Mouse (Mus musculus): Measurements from ENCODE around the gene Btbd17. TPM values are rescaled to one million over a fixed set of nuclear protein-coding genes. Genes with fewer than 3 reads are reported as not detected.

Gene Btbd17
- polyA plus RNA-seq, 1 experiment, result 0.49 TPM

- Histone ChIP-seq H3K27me3 (ENCODE audit: control insufficient read depth, insufficient read depth, insufficient read length) (no peaks in the 10 kb centered on the region), H3K36me3 (ENCODE audit: control insufficient read depth, insufficient read depth) (no peaks in the 10 kb centered on the region), H3K79me2 (ENCODE audit: control insufficient read depth, insufficient read depth) (no peaks in the 10 kb centered on the region), H3K79me3 (ENCODE audit: low read depth) (no peaks in the 10 kb centered on the region), H3ac (ENCODE audit: control insufficient read depth, insufficient read length, low read depth) (no peak overlapping the region), H3K4me3 (ENCODE audit: insufficient read depth, poor library complexity, severe bottlenecking) (no peak overlapping the region)
- no peak for TF ChIP-seq MAX (IDR thresholded peaks at IDR 0.05)
- no peak for TF ChIP-seq FOSL1 (IDR thresholded peaks at IDR 0.05; ENCODE audit: insufficient read depth, low read length, poor library complexity, severe bottlenecking)
- TF ChIP-seq MYOG (IDR thresholded peaks at IDR 0.05; ENCODE audit: control insufficient read depth, extremely low read depth, insufficient read length), result no peak
- TF ChIP-seq MYOD1 (IDR thresholded peaks at IDR 0.05; ENCODE audit: control insufficient read depth, insufficient read length, low read depth), result no peak
- TF ChIP-seq CEBPB (IDR thresholded peaks at IDR 0.05; ENCODE audit: low read depth), result no peak
- no peak for TF ChIP-seq CTCF (IDR thresholded peaks at IDR 0.05; ENCODE audit: control insufficient read depth, insufficient read depth, insufficient read length)
- no peak for TF ChIP-seq USF1 (IDR thresholded peaks at IDR 0.05; ENCODE audit: low read depth)
Observed at GRCm38 (mm10) chr11:114810344-114810743, 14.6 kb upstream of the Btbd17 start.

- Histone ChIP-seq H3K79me2 (ENCODE audit: control insufficient read depth, insufficient read depth) (no peaks in the 10 kb centered on the region), H3ac (ENCODE audit: control insufficient read depth, insufficient read length, low read depth) (no peak overlapping the region), H3K4me3 (ENCODE audit: insufficient read depth, poor library complexity, severe bottlenecking) (no peak overlapping the region), H3K27me3 (ENCODE audit: control insufficient read depth, insufficient read depth, insufficient read length) (no peaks in the 10 kb centered on the region), H3K79me3 (ENCODE audit: low read depth) (no peaks in the 10 kb centered on the region), H3K36me3 (ENCODE audit: control insufficient read depth, insufficient read depth) (no peaks in the 10 kb centered on the region)
- TF ChIP-seq FOSL1 (IDR thresholded peaks at IDR 0.05; ENCODE audit: insufficient read depth, low read length, poor library complexity, severe bottlenecking) (no peak), MAX (IDR thresholded peaks at IDR 0.05) (no peak), CTCF (IDR thresholded peaks at IDR 0.05; ENCODE audit: control insufficient read depth, insufficient read depth, insufficient read length) (no peak), MYOD1 (IDR thresholded peaks at IDR 0.05; ENCODE audit: control insufficient read depth, insufficient read length, low read depth) (no peak), CEBPB (IDR thresholded peaks at IDR 0.05; ENCODE audit: low read depth) (no peak), MYOG (IDR thresholded peaks at IDR 0.05; ENCODE audit: control insufficient read depth, extremely low read depth, insufficient read length) (no peak), USF1 (IDR thresholded peaks at IDR 0.05; ENCODE audit: low read depth) (no peak)
Observed at GRCm38 (mm10) chr11:114809371-114809770, 13.6 kb upstream of the Btbd17 start.

DNA sequence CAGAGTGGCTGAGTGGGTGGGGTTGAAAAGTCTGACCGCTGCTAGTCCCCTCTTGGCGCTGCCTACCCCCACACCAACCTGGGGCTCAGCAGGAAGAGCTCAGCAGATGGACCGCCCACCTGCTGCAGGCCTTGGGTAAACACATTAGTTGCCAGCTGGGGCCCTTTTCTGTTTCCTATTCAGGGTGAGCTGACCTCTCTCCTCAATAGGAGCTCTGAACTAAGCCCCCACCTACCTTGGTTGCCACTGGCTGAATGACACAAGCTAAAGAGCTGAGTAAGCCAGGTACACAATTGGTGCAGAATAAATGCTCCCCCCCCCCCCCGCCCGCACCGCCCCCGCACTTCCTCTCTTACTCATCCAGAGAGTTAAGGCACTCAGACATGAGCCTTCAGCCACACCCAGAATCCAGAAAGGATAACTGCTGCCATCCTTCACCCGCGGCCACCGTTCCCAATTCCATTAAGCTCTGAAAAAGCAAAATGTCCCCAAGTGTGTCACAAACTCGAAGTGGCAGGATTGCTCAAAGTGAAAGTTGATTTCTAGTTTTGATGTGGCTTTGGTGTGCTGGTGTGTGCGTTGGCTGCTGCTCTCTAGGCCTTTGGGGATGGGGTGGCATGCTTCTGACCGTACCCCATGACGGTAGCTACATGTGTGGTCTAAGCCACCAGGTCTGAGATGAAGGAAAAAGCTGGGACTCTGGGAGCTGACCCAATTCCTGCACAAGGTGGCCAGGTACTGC lies 12.1 kb upstream of the Btbd17 start:
- no peak overlapping the region for H3K4me3 ChIP-seq (ENCODE audit: insufficient read depth, poor library complexity, severe bottlenecking)
- H3K27me3 ChIP-seq (ENCODE audit: control insufficient read depth, insufficient read depth, insufficient read length), result no peaks in the 10 kb centered on the region
- no peaks in the 10 kb centered on the region for H3K79me2 ChIP-seq (ENCODE audit: control insufficient read depth, insufficient read depth)
- no peaks in the 10 kb centered on the region for H3K79me3 ChIP-seq (ENCODE audit: low read depth)
- no peak for TF ChIP-seq FOSL1 (IDR thresholded peaks at IDR 0.05; ENCODE audit: insufficient read depth, low read length, poor library complexity, severe bottlenecking)
- TF ChIP-seq CEBPB (IDR thresholded peaks at IDR 0.05; ENCODE audit: low read depth), result no peak
- TF ChIP-seq CTCF (IDR thresholded peaks at IDR 0.05; ENCODE audit: control insufficient read depth, insufficient read depth, insufficient read length), result no peak
- no peak for TF ChIP-seq MYOD1 (IDR thresholded peaks at IDR 0.05; ENCODE audit: control insufficient read depth, insufficient read length, low read depth)
- TF ChIP-seq MYOG (IDR thresholded peaks at IDR 0.05; ENCODE audit: control insufficient read depth, extremely low read depth, insufficient read length), result no peak
- TF ChIP-seq USF1 (IDR thresholded peaks at IDR 0.05; ENCODE audit: low read depth), result no peak
- no peak for TF ChIP-seq MAX (IDR thresholded peaks at IDR 0.05)
- H3K36me3 ChIP-seq (ENCODE audit: control insufficient read depth, insufficient read depth), result no peaks in the 10 kb centered on the region
- no peak overlapping the region for H3ac ChIP-seq (ENCODE audit: control insufficient read depth, insufficient read length, low read depth)

- Histone ChIP-seq H3ac (ENCODE audit: control insufficient read depth, insufficient read length, low read depth) (no peak overlapping the region), H3K4me3 (ENCODE audit: insufficient read depth, poor library complexity, severe bottlenecking) (no peak overlapping the region)
- TF ChIP-seq MYOG (IDR thresholded peaks at IDR 0.05; ENCODE audit: control insufficient read depth, extremely low read depth, insufficient read length) (no peak), MAX (IDR thresholded peaks at IDR 0.05) (no peak), FOSL1 (IDR thresholded peaks at IDR 0.05; ENCODE audit: insufficient read depth, low read length, poor library complexity, severe bottlenecking) (no peak), CEBPB (IDR thresholded peaks at IDR 0.05; ENCODE audit: low read depth) (no peak), CTCF (IDR thresholded peaks at IDR 0.05; ENCODE audit: control insufficient read depth, insufficient read depth, insufficient read length) (no peak), MYOD1 (IDR thresholded peaks at IDR 0.05; ENCODE audit: control insufficient read depth, insufficient read length, low read depth) (no peak), USF1 (IDR thresholded peaks at IDR 0.05; ENCODE audit: low read depth) (no peak)
Observed at GRCm38 (mm10) chr11:114807025-114807424, 11.3 kb upstream of the Btbd17 start.

GRCm38 (mm10) chr11:114803990-114804389 lies 8.2 kb upstream of the Btbd17 start:
- no peaks in the 10 kb centered on the region for H3K27me3 ChIP-seq (ENCODE audit: control insufficient read depth, insufficient read depth, insufficient read length)
- H3K79me3 ChIP-seq (ENCODE audit: low read depth), result no peaks in the 10 kb centered on the region
- TF ChIP-seq CEBPB (IDR thresholded peaks at IDR 0.05; ENCODE audit: low read depth) (no peak), FOSL1 (IDR thresholded peaks at IDR 0.05; ENCODE audit: insufficient read depth, low read length, poor library complexity, severe bottlenecking) (no peak)
- no peak overlapping the region for H3ac ChIP-seq (ENCODE audit: control insufficient read depth, insufficient read length, low read depth)
- no peaks in the 10 kb centered on the region for H3K36me3 ChIP-seq (ENCODE audit: control insufficient read depth, insufficient read depth)
- H3K79me2 ChIP-seq (ENCODE audit: control insufficient read depth, insufficient read depth), result no peaks in the 10 kb centered on the region
- H3K4me3 ChIP-seq (ENCODE audit: insufficient read depth, poor library complexity, severe bottlenecking), result no peak overlapping the region

More at GRCm38 (mm10) chr11:114807025-114807424, 11.3 kb upstream of the Btbd17 start:
- H3K79me3 ChIP-seq (ENCODE audit: low read depth), result no peaks in the 10 kb centered on the region
- H3K36me3 ChIP-seq (ENCODE audit: control insufficient read depth, insufficient read depth), result no peaks in the 10 kb centered on the region
- H3K79me2 ChIP-seq (ENCODE audit: control insufficient read depth, insufficient read depth), result no peaks in the 10 kb centered on the region
- no peaks in the 10 kb centered on the region for H3K27me3 ChIP-seq (ENCODE audit: control insufficient read depth, insufficient read depth, insufficient read length)
